In genomic region chr10:121759095-121759494, GRCm38 (mm10) we compare ENCODE assay signal across 16 mouse cellular contexts. TPM values are rescaled to one million over a fixed set of nuclear protein-coding genes. Genes with fewer than 3 reads are reported as not detected.
DNase-seq lines count a peak whose midpoint lies in the region; ATAC-seq and TF ChIP-seq lines count a peak whose summit lies in the region.
"Had no signal": no experiment of that assay in that cellular context is flagged by ENCODE, and none has a peak within 500 bp of the region (broad histone marks: within the 10 kb centered on the region; RNA-seq: fewer than 3 reads in every experiment).

No protein-coding gene starts in this region.

- no peak overlapping the region for H3K27ac ChIP-seq in heart, postnatal 0 days (ENCODE audit: low read depth)
- H3K27ac ChIP-seq in heart, embryonic 11.5 days (ENCODE audit: low read depth, low read length), result no peak overlapping the region
- no peak overlapping the region for H3K27ac ChIP-seq in midbrain, embryonic 13.5 days
- H3K27ac ChIP-seq: embryonic facial prominence, embryonic 15.5 days; heart, embryonic 15.5 days; liver, embryonic 15.5 days had no signal

- H3K9ac ChIP-seq in heart, postnatal 0 days (replicated peaks; ENCODE audit: low read depth, low read length), result no peak overlapping the region
- H3K9ac ChIP-seq in heart, embryonic 11.5 days (ENCODE audit: low read depth, low read length), result no peak overlapping the region
- no peak overlapping the region for H3K9ac ChIP-seq in midbrain, embryonic 13.5 days (replicated peaks)
- H3K9ac ChIP-seq: embryonic facial prominence, embryonic 15.5 days; heart, embryonic 15.5 days; liver, embryonic 15.5 days had no signal

- H3K9me3 ChIP-seq in heart, postnatal 0 days (replicated peaks; ENCODE audit: control insufficient read depth, low read length), result no peaks in the 10 kb centered on the region
- no peaks in the 10 kb centered on the region for H3K9me3 ChIP-seq in heart, embryonic 11.5 days (replicated peaks; ENCODE audit: control insufficient read depth, low read length)
- H3K9me3 ChIP-seq in midbrain, embryonic 13.5 days, result no peaks in the 10 kb centered on the region
- H3K9me3 ChIP-seq: embryonic facial prominence, embryonic 15.5 days; heart, embryonic 15.5 days; liver, embryonic 15.5 days had no signal

- no peak overlapping the region for H3K4me2 ChIP-seq in heart, postnatal 0 days (ENCODE audit: low read depth, low read length)
- H3K4me2 ChIP-seq in heart, embryonic 11.5 days, result no peak overlapping the region
- H3K4me2 ChIP-seq in midbrain, embryonic 13.5 days (replicated peaks), result no peak overlapping the region
- H3K4me2 ChIP-seq: embryonic facial prominence, embryonic 15.5 days; heart, embryonic 15.5 days; liver, embryonic 15.5 days had no signal

- H3K27me3 ChIP-seq in heart, postnatal 0 days (ENCODE audit: control insufficient read depth, insufficient read depth, low read length), result no peaks in the 10 kb centered on the region
- no peaks in the 10 kb centered on the region for H3K27me3 ChIP-seq in heart, embryonic 11.5 days (ENCODE audit: control insufficient read depth, insufficient read depth, low read length)
- H3K27me3 ChIP-seq in midbrain, embryonic 13.5 days, result peaks cover 15% of the 10 kb centered on the region; the same call in 1 of the 2 replicates
- H3K27me3 ChIP-seq: embryonic facial prominence, embryonic 15.5 days; heart, embryonic 15.5 days; liver, embryonic 15.5 days had no signal

- TF ChIP-seq EP300 in heart, postnatal 0 days (IDR thresholded peaks at IDR 0.05; ENCODE audit: low read depth), result no peak

- WGBS in heart, postnatal 0 days, result 51% methylated on average over 8 of the region's 8 CpGs
- 55% methylated on average over 8 of the region's 8 CpGs for WGBS in heart, embryonic 11.5 days (ENCODE audit: insufficient replicate concordance)
- 50% methylated on average over 8 of the region's 8 CpGs for WGBS in midbrain, embryonic 13.5 days

- no peak overlapping the region for H3K4me3 ChIP-seq in heart, postnatal 0 days (ENCODE audit: low read depth, low read length)
- no peak overlapping the region for H3K4me3 ChIP-seq in heart, embryonic 11.5 days (ENCODE audit: low read depth, low read length)
- no peak overlapping the region for H3K4me3 ChIP-seq in midbrain, embryonic 13.5 days (replicated peaks)
- H3K4me3 ChIP-seq: embryonic facial prominence, embryonic 15.5 days; heart, embryonic 15.5 days; liver, embryonic 15.5 days; myocyte had no signal

- TF ChIP-seq CTCF in heart, postnatal 0 days (IDR thresholded peaks at IDR 0.05; ENCODE audit: low read depth), result peak; percentile 13; the same call in 1 of the 2 replicates

- H3K4me1 ChIP-seq in heart, postnatal 0 days (ENCODE audit: control insufficient read depth, insufficient read depth), result no peaks in the 10 kb centered on the region
- no peaks in the 10 kb centered on the region for H3K4me1 ChIP-seq in heart, embryonic 11.5 days (ENCODE audit: control insufficient read depth, insufficient read depth, low read length)
- H3K4me1 ChIP-seq in midbrain, embryonic 13.5 days (replicated peaks), result no peaks in the 10 kb centered on the region
- H3K4me1 ChIP-seq: heart, embryonic 15.5 days had no signal

- DNase-seq in heart, postnatal 0 days (ENCODE audit: low spot score), result no peak
- peak; percentile 28 for DNase-seq in lung, postnatal 10 days
- no peak for DNase-seq in lung, adult 18-20 months
- peak; percentile 74 for DNase-seq in ZHBTc4 (ENCODE audit: low read depth, low spot score)
- peak; percentile 37 for DNase-seq in mesoderm, embryonic 11.5 days (ENCODE audit: low read depth, low spot score)
- no peak for DNase-seq in frontal cortex, postnatal 14 days (ENCODE audit: low spot score in 2 of 2)
- DNase-seq: adrenal gland, postnatal 10 days; cerebellum, adult 2 months; right cerebral cortex, postnatal 14 days had no signal

- no peaks in the 10 kb centered on the region for H3K36me3 ChIP-seq in heart, postnatal 0 days (replicated peaks; ENCODE audit: control insufficient read depth, insufficient read depth, low read length)
- H3K36me3 ChIP-seq in heart, embryonic 11.5 days (ENCODE audit: control insufficient read depth, insufficient read depth, low read length), result no peaks in the 10 kb centered on the region
- no peaks in the 10 kb centered on the region for H3K36me3 ChIP-seq in midbrain, embryonic 13.5 days
- H3K36me3 ChIP-seq: embryonic facial prominence, embryonic 15.5 days; heart, embryonic 15.5 days; liver, embryonic 15.5 days had no signal

- no peak for ATAC-seq in heart, postnatal 0 days (ENCODE audit: insufficient read depth, low read depth)
- no peak for ATAC-seq in heart, embryonic 11.5 days (replicated peaks; ENCODE audit: insufficient number of reproducible peaks, low FRiP score, low TSS enrichment)
- ATAC-seq in midbrain, embryonic 13.5 days, result no peak
- ATAC-seq: intestine, embryonic 16.5 days had no signal

RNA-seq across cellular contexts. Expression of gene BC048403, which starts 19.4 kb away (rescaled TPM):
- total RNA-seq in heart, postnatal 0 days (2014; rRNA removed; ENCODE audit: low replicate concordance), result 1.5 and 1.7 TPM in 2 replicates
- polyA plus RNA-seq in heart, postnatal 0 days (2015; fragmentation: Nextera tagmentation; extraction: Ambion mirVana), result 1.1 and 1.2 TPM in 2 replicates
- 2.7 and 3.2 TPM in 2 replicates for polyA plus RNA-seq in heart, embryonic 11.5 days (2014; fragmentation: Nextera tagmentation; extraction: Ambion mirVana)
- 1.8 and 2.2 TPM in 2 replicates for polyA plus RNA-seq in midbrain, embryonic 13.5 days (2015; fragmentation: Nextera tagmentation; extraction: Ambion mirVana)

Comparison
In these comparisons a context has a peak if more than half of its experiments do, and no peak if none do; other contexts are left out.
1. DNase-seq: peak in lung, postnatal 10 days (single experiment), ZHBTc4 (single experiment) and mesoderm, embryonic 11.5 days (single experiment); none in heart, postnatal 0 days (single experiment), lung, adult 18-20 months (0 of 2) and frontal cortex, postnatal 14 days (0 of 2).